Mouse (Mus musculus) kidney, adult 18-20 months (tissue): Measurements from ENCODE around the gene Gm17545.

ENCODE experiments used
- DNase-seq: peaks from one replicate; pipeline ENCODE4 v3.0.0; 2021

The Gm17545 gene

GRCm38 (mm10) chr9:22495133-22495532, 41.0 kb downstream of the Gm17545 start:
- DNase-seq = no peak

GRCm38 (mm10) chr9:22497021-22497767, 43.1 kb downstream of the Gm17545 start:
- DNase-seq = no peak

GRCm38 (mm10) chr9:22502972-22503371, 48.9 kb downstream of the Gm17545 start:
- DNase-seq = no peak

- DNase-seq = no peak
Measured at GRCm38 (mm10) chr9:22503581-22503980, 49.5 kb downstream of the Gm17545 start.

- no peak for DNase-seq
Measured at GRCm38 (mm10) chr9:22505574-22505973, 51.5 kb downstream of the Gm17545 start.
